Mouse (Mus musculus): Measurements from ENCODE around the gene Nmrk2. TPM values are rescaled to one million over a fixed set of nuclear protein-coding genes. Genes with fewer than 3 reads are reported as not detected.

Nmrk2 gene
- total and polyA plus RNA-seq, 2 experiments: 0.09 TPM; not detected in 1

GRCm38 (mm10) chr10:81204137-81204536 is 2.3 kb upstream of the Nmrk2 start:
- DNase-seq (ENCODE audit: extremely low read depth, low read depth, low spot score): no peak
- Histone ChIP-seq H3K27ac (replicated peaks; ENCODE audit: insufficient read depth, low read depth, low read length) (no peak overlapping the region), H3K9ac (ENCODE audit: low read depth, low read length) (no peak overlapping the region), H3K4me1 (ENCODE audit: control insufficient read depth, insufficient read depth, low read length) (no peaks in the 10 kb centered on the region), H3K79me2 (ENCODE audit: control insufficient read depth, insufficient read depth, low read length) (no peaks in the 10 kb centered on the region), H3K27me3 (ENCODE audit: control insufficient read depth, insufficient read depth, low read length) (no peaks in the 10 kb centered on the region), H3K4me3 (ENCODE audit: insufficient read depth, low read depth, low read length) (no peak overlapping the region), H3K36me3 (ENCODE audit: control insufficient read depth, insufficient read depth, low read length) (no peaks in the 10 kb centered on the region)
- 73% methylated on average over 4 of the region's 4 CpGs for WGBS
- TF ChIP-seq CTCF (IDR thresholded peaks at IDR 0.05; ENCODE audit: low read depth, low read length) (no peak), POLR2A (IDR thresholded peaks at IDR 0.05; ENCODE audit: extremely low read depth, insufficient read depth, low read length) (no peak)

- no peak for DNase-seq (ENCODE audit: extremely low read depth, low read depth, low spot score)
- no peaks in the 10 kb centered on the region for H3K36me3 ChIP-seq (ENCODE audit: control insufficient read depth, insufficient read depth, low read length)
- H3K4me1 ChIP-seq (ENCODE audit: control insufficient read depth, insufficient read depth, low read length): no peaks in the 10 kb centered on the region
- no peak overlapping the region for H3K27ac ChIP-seq (replicated peaks; ENCODE audit: insufficient read depth, low read depth, low read length)
- H3K9ac ChIP-seq (ENCODE audit: low read depth, low read length): no peak overlapping the region
- WGBS: 74% methylated on average over 8 of the region's 8 CpGs
- TF ChIP-seq POLR2A (IDR thresholded peaks at IDR 0.05; ENCODE audit: extremely low read depth, insufficient read depth, low read length) (no peak), CTCF (IDR thresholded peaks at IDR 0.05; ENCODE audit: low read depth, low read length) (no peak)
- no peak overlapping the region for H3K4me3 ChIP-seq (ENCODE audit: insufficient read depth, low read depth, low read length)
- no peaks in the 10 kb centered on the region for H3K27me3 ChIP-seq (ENCODE audit: control insufficient read depth, insufficient read depth, low read length)
- no peaks in the 10 kb centered on the region for H3K79me2 ChIP-seq (ENCODE audit: control insufficient read depth, insufficient read depth, low read length)
These were observed 1.3 kb upstream of the Nmrk2 start for GRCm38 (mm10) chr10:81202978-81203720.

GRCm38 (mm10) chr10:81200605-81201287 is 1.1 kb downstream of the Nmrk2 start:
- H3K79me2 ChIP-seq (ENCODE audit: control insufficient read depth, insufficient read depth, low read length): no peaks in the 10 kb centered on the region
- no peaks in the 10 kb centered on the region for H3K27me3 ChIP-seq (ENCODE audit: control insufficient read depth, insufficient read depth, low read length)
- no peak overlapping the region for H3K4me3 ChIP-seq (ENCODE audit: insufficient read depth, low read depth, low read length)
- DNase-seq (ENCODE audit: extremely low read depth, low read depth, low spot score): no peak
- no peak for TF ChIP-seq CTCF (IDR thresholded peaks at IDR 0.05; ENCODE audit: low read depth, low read length)
- TF ChIP-seq POLR2A (IDR thresholded peaks at IDR 0.05; ENCODE audit: extremely low read depth, insufficient read depth, low read length): no peak
- H3K9ac ChIP-seq (ENCODE audit: low read depth, low read length): no peak overlapping the region
- no peaks in the 10 kb centered on the region for H3K4me1 ChIP-seq (ENCODE audit: control insufficient read depth, insufficient read depth, low read length)
- no peak overlapping the region for H3K27ac ChIP-seq (replicated peaks; ENCODE audit: insufficient read depth, low read depth, low read length)
- WGBS: 82% methylated on average over 20 of the region's 20 CpGs
- no peaks in the 10 kb centered on the region for H3K36me3 ChIP-seq (ENCODE audit: control insufficient read depth, insufficient read depth, low read length)

GRCm38 (mm10) chr10:81200141-81200540 is 1.7 kb downstream of the Nmrk2 start:
- no peak overlapping the region for H3K27ac ChIP-seq (replicated peaks; ENCODE audit: insufficient read depth, low read depth, low read length)
- H3K9ac ChIP-seq (ENCODE audit: low read depth, low read length): no peak overlapping the region
- WGBS: 85% methylated on average over 13 of the region's 13 CpGs

GRCm38 (mm10) chr10:81198990-81199389 is 2.9 kb downstream of the Nmrk2 start:
- WGBS: 84% methylated on average over 6 of the region's 6 CpGs
- H3K27me3 ChIP-seq (ENCODE audit: control insufficient read depth, insufficient read depth, low read length): no peaks in the 10 kb centered on the region
- TF ChIP-seq CTCF (IDR thresholded peaks at IDR 0.05; ENCODE audit: low read depth, low read length): no peak
- TF ChIP-seq POLR2A (IDR thresholded peaks at IDR 0.05; ENCODE audit: extremely low read depth, insufficient read depth, low read length): no peak
- H3K4me3 ChIP-seq (ENCODE audit: insufficient read depth, low read depth, low read length): no peak overlapping the region
- H3K36me3 ChIP-seq (ENCODE audit: control insufficient read depth, insufficient read depth, low read length): no peaks in the 10 kb centered on the region
- DNase-seq (ENCODE audit: extremely low read depth, low read depth, low spot score): no peak
- no peaks in the 10 kb centered on the region for H3K4me1 ChIP-seq (ENCODE audit: control insufficient read depth, insufficient read depth, low read length)
- no peaks in the 10 kb centered on the region for H3K79me2 ChIP-seq (ENCODE audit: control insufficient read depth, insufficient read depth, low read length)
- no peak overlapping the region for H3K27ac ChIP-seq (replicated peaks; ENCODE audit: insufficient read depth, low read depth, low read length)
- no peak overlapping the region for H3K9ac ChIP-seq (ENCODE audit: low read depth, low read length)

More at GRCm38 (mm10) chr10:81200141-81200540, 1.7 kb downstream of the Nmrk2 start:
- DNase-seq (ENCODE audit: extremely low read depth, low read depth, low spot score): no peak
- H3K27me3 ChIP-seq (ENCODE audit: control insufficient read depth, insufficient read depth, low read length): no peaks in the 10 kb centered on the region
- no peaks in the 10 kb centered on the region for H3K36me3 ChIP-seq (ENCODE audit: control insufficient read depth, insufficient read depth, low read length)
- no peak for TF ChIP-seq CTCF (IDR thresholded peaks at IDR 0.05; ENCODE audit: low read depth, low read length)
- no peak for TF ChIP-seq POLR2A (IDR thresholded peaks at IDR 0.05; ENCODE audit: extremely low read depth, insufficient read depth, low read length)
- no peaks in the 10 kb centered on the region for H3K79me2 ChIP-seq (ENCODE audit: control insufficient read depth, insufficient read depth, low read length)
- H3K4me3 ChIP-seq (ENCODE audit: insufficient read depth, low read depth, low read length): no peak overlapping the region
- no peaks in the 10 kb centered on the region for H3K4me1 ChIP-seq (ENCODE audit: control insufficient read depth, insufficient read depth, low read length)

- no peak overlapping the region for H3K4me3 ChIP-seq (ENCODE audit: insufficient read depth, low read depth, low read length)
- no peak for TF ChIP-seq POLR2A (IDR thresholded peaks at IDR 0.05; ENCODE audit: extremely low read depth, insufficient read depth, low read length)
- peak; percentile 59 for TF ChIP-seq CTCF (IDR thresholded peaks at IDR 0.05; ENCODE audit: low read depth, low read length)
- DNase-seq (ENCODE audit: extremely low read depth, low read depth, low spot score): no peak
- H3K9ac ChIP-seq (ENCODE audit: low read depth, low read length): no peak overlapping the region
- no peaks in the 10 kb centered on the region for H3K36me3 ChIP-seq (ENCODE audit: control insufficient read depth, insufficient read depth, low read length)
- no peaks in the 10 kb centered on the region for H3K27me3 ChIP-seq (ENCODE audit: control insufficient read depth, insufficient read depth, low read length)
- H3K4me1 ChIP-seq (ENCODE audit: control insufficient read depth, insufficient read depth, low read length): 0 out of 2 replicates have a peak, but pooled peaks cover 1% of the 10 kb centered on the region
- WGBS: 2% methylated on average over 9 of the region's 9 CpGs
- no peaks in the 10 kb centered on the region for H3K79me2 ChIP-seq (ENCODE audit: control insufficient read depth, insufficient read depth, low read length)
- no peak overlapping the region for H3K27ac ChIP-seq (replicated peaks; ENCODE audit: insufficient read depth, low read depth, low read length)
These were observed 3.6 kb downstream of the Nmrk2 start for GRCm38 (mm10) chr10:81198230-81198629.
